Mouse (Mus musculus) megakaryocyte, embryonic 14.5 days (primary cell): Measurements from ENCODE around the gene Hist1h4f.

Experiments
- FLI1 ChIP-seq: IDR thresholded peaks from 2 replicates; pipeline ENCODE4 v1.6.1; 2012; ENCODE audit warnings: low read length, inconsistent platforms, mixed read lengths
- GATA1 ChIP-seq: IDR thresholded peaks from 3 replicates; pipeline ENCODE4 v1.6.1; 2012; ENCODE audit warnings: mixed read lengths, low read length, inconsistent platforms, borderline replicate concordance

DNA sequence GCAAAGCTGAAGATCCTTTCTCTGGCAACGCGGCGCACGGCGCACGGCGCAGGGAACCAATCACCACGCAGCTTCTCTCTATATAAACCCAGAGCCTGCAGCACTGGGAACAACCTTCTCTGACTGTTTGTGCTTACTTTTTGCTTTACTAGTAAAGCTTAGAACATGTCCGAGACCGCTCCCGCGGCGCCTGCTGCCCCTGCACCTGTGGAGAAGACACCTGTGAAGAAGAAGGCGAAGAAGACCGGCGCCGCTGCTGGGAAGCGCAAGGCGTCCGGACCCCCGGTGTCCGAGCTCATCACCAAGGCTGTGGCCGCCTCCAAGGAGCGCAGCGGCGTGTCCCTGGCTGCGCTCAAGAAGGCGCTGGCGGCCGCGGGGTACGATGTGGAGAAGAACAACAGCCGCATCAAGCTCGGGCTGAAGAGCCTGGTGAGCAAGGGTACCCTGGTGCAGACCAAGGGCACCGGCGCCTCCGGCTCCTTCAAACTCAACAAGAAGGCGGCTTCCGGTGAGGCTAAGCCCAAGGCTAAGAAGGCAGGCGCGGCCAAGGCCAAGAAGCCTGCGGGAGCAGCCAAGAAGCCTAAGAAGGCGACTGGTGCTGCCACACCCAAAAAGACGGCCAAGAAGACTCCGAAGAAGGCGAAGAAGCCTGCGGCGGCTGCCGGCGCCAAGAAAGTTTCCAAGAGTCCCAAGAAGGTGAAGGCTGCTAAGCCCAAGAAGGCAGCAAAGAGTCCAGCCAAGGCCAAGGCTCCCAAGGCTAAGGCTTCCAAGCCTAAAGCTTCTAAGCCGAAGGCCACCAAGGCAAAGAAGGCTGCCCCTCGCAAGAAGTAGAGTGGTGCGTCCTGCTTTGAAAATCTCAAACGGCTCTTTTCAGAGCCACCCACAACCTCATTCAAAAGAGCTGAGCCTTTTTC is 3.7 kb upstream of the Hist1h4f start:
- TF ChIP-seq GATA1 (no peak), FLI1 (no peak)
